Mouse (Mus musculus): ENCODE results near the gene Farsb. TPM values are rescaled to one million over a fixed set of nuclear protein-coding genes. Genes with fewer than 3 reads are reported as not detected.
A peak's percentile ranks its signal among the peaks of the same experiment; 100 is the strongest.
"Not testable (repeated sequence)": the region's sequence is repeated elsewhere in the genome, so short reads cannot be mapped to it uniquely, and the experiment has no call there.

The Farsb gene
- total RNA-seq, 2 experiments from 2014 or later, result 74.2 to 74.8 TPM

- intact Hi-C loops (cut with DNase I), result not testable (repeated sequence)
Measured at GRCm38 (mm10) chr1:78501856-78502255, 13.2 kb upstream of the Farsb start.

GRCm38 (mm10) chr1:78501036-78501435 lies 12.3 kb upstream of the Farsb start:
- intact Hi-C loops (cut with DNase I), result no loop called here

More at GRCm38 (mm10) chr1:78501856-78502255, 13.2 kb upstream of the Farsb start:
- DNase-seq (ENCODE audit: extremely low spot score in 1 of 2, low spot score in 2 of 2), result not testable (repeated sequence)

DNA sequence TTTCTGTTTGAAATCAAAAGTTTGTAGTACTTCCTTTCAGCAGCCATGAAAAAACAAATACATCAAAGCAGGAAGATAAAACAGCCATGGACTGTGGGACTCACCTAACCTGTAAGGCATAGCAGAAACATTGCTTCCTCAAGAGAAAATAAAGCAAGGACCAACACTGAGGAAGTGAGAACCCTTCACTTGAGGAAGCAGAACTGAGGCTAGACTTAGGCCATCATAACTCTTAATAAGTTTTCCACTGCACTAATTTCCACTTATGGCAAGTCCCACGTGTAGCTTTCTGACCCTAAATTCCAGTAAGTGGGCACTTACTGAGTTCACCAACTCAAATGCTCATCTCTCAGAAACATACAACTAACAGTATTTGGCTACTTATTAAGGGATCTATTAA lies 1.4 kb upstream of the Farsb start:
- DNase-seq (ENCODE audit: extremely low spot score in 1 of 2, low spot score in 2 of 2), result no peak
- intact Hi-C loops (cut with DNase I), result no loop called here

More at GRCm38 (mm10) chr1:78501036-78501435, 12.3 kb upstream of the Farsb start:
- DNase-seq (ENCODE audit: extremely low spot score in 1 of 2, low spot score in 2 of 2), result no peak

GRCm38 (mm10) chr1:78488427-78488751 lies 308 bp downstream of the Farsb start:
- intact Hi-C loops (cut with DNase I), result no loop called here
- DNase-seq (ENCODE audit: extremely low spot score in 1 of 2, low spot score in 2 of 2), result no peak

DNA sequence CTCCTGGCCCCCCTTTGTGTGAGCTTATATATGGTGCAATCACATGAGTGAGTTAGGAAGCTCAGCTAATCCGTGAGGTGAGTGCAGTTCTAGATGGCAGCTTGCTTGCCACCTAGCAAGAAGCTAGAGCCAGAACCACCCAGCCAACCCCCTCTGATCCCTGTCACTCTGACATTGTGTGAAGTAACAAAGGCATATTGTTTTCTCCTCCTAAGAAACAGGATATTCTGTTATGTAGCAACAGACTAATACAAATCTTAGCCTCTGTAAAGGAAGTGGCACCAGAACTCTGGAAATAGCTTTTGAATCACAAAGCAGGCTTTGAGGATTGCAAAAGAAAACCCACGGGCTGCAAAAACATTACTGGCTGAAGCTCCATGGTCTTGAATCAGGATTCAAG lies 4.3 kb downstream of the Farsb start:
- no peak for DNase-seq (ENCODE audit: extremely low spot score in 1 of 2, low spot score in 2 of 2)
- intact Hi-C loops (cut with DNase I), result no loop called here

- DNase-seq (ENCODE audit: extremely low spot score in 1 of 2, low spot score in 2 of 2), result no peak
- intact Hi-C loops (cut with DNase I), result no loop called here
Measured at GRCm38 (mm10) chr1:78483430-78483829, 5.3 kb downstream of the Farsb start.

DNA sequence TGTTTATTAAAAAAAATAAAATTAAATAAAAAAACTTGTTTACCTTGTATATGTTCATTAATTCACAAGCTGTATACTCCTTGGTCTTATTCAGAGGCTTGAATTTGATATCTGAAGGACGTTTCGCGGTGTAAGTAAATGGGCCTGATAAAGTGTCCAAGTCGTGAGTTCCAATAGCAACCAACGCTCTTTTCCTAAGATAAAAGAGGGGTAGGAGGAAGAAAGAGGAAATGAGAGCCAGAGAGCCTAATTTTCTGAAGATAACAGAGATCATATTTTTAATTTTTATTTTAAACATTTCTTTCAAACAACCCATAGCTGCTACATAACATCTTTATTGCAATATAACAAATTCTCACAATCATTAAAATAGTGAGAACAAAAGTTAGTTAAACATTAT lies 16.3 kb downstream of the Farsb start:
- no peak for DNase-seq (ENCODE audit: extremely low spot score in 1 of 2, low spot score in 2 of 2)
- intact Hi-C loops (cut with DNase I), result no loop called here

- intact Hi-C loops (cut with DNase I), result loop anchor here (2.0 to 10.0 kb wide), 3 partner anchors 240 to 510 kb away; no protein-coding TSS in a partner anchor
- peak; percentile 38 to 40 for DNase-seq (ENCODE audit: extremely low spot score in 1 of 2, low spot score in 2 of 2)
Measured at GRCm38 (mm10) chr1:78454659-78455058, 34.0 kb downstream of the Farsb start.

GRCm38 (mm10) chr1:78453886-78454285 lies 34.8 kb downstream of the Farsb start:
- DNase-seq (ENCODE audit: extremely low spot score in 1 of 2, low spot score in 2 of 2), result no peak
- intact Hi-C loops (cut with DNase I), result loop anchor here (2.0 to 10.0 kb wide), 3 partner anchors 239 to 509 kb away; no protein-coding TSS in a partner anchor

DNA sequence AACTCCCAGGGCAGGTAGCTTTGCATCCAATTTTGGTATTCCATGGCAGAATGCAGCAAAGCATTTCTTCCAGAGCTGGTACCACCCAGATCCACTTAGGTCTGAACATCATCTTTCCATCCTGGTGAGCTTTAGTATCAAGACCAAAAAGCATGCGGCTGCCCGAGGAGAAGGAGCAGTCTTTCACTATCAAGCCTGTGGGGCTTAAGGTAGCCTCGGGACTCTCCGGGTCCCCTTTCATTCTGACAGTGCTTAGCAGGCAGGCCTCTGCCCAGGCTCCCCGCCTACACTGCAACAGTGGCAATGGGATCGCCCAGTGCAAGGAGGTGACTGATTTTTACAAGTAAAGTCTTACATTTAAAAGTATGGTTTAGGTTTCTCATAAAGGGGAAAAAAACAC lies 36.2 kb downstream of the Farsb start:
- intact Hi-C loops (cut with DNase I), result loop anchor here (10.0 kb wide), 2 partner anchors 238 to 508 kb away; no protein-coding TSS in a partner anchor
- DNase-seq (ENCODE audit: extremely low spot score in 1 of 2, low spot score in 2 of 2), result no peak

DNA sequence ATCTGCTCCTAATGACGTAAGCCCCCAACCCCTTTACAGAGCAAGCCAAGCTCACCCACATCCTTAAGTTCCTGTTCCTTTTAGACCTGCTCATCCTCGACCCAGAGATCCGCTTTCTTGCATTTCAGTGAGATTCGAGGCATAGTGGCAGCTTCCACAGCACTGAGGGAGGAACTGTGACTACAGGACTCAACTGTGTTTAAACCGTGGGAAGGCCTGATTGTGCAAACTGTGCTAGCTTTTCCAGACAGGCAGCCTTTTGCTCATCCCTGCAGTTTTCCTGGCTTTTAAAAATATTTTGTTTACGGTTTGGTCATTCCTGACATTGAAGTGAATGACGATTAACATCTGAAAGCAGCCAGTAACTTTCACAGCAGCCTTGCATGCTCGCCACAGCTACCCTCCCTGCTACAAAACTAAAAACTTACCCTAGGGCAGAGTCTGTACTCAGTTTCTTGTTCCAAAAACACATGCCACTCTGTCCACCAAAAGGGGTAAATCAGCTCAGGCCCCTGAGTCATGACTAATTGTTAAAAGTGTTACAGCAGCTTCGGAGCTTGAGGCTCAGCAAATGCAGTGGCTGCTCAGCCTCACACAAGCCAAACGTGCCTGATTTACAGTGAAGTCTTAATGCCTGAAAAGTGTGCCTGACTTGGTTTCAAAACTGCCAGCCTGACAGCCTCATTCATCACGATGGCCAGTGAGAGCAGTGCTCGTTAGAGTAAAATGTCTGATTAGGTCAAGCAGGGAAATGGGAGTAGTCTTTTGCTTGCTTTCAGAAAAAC lies 37.4 kb downstream of the Farsb start:
- intact Hi-C loops (cut with DNase I), result loop anchor here (10.0 kb wide), 2 partner anchors 236 to 506 kb away; no protein-coding TSS in a partner anchor
- DNase-seq (ENCODE audit: extremely low spot score in 1 of 2, low spot score in 2 of 2), result no peak

GRCm38 (mm10) chr1:78448091-78448490 lies 40.6 kb downstream of the Farsb start:
- intact Hi-C loops (cut with DNase I), result no loop called here
- no peak for DNase-seq (ENCODE audit: extremely low spot score in 1 of 2, low spot score in 2 of 2)

- intact Hi-C loops (cut with DNase I), result no loop called here
- no peak for DNase-seq (ENCODE audit: extremely low spot score in 1 of 2, low spot score in 2 of 2)
Measured at GRCm38 (mm10) chr1:78446742-78447141, 42.0 kb downstream of the Farsb start.

GRCm38 (mm10) chr1:78446232-78446631 lies 42.5 kb downstream of the Farsb start:
- intact Hi-C loops (cut with DNase I), result no loop called here

GRCm38 (mm10) chr1:78443056-78443455 lies 45.6 kb downstream of the Farsb start:
- no peak for DNase-seq (ENCODE audit: extremely low spot score in 1 of 2, low spot score in 2 of 2)
- intact Hi-C loops (cut with DNase I), result no loop called here

More at GRCm38 (mm10) chr1:78446232-78446631, 42.5 kb downstream of the Farsb start:
- no peak for DNase-seq (ENCODE audit: extremely low spot score in 1 of 2, low spot score in 2 of 2)

DNA sequence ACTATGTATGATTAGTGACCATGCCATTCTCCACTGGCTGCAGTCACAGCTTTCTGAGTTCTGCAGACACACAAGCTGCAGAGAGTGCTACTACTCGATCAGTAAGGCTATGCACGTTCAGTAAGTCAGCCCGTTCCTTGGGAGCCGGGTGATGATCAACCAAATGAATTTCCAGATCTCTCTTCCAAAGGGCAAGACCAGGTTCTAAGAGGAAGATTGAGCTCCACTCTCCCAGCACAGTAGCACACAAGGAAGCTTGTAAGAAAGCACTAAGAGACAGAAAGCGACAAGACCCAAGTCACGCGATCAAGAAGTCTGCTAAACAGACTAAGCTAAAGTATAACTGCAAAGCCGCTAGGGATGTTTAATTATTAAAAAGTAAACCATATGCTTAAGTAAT lies 48.0 kb downstream of the Farsb start:
- intact Hi-C loops (cut with DNase I), result no loop called here
- DNase-seq (ENCODE audit: extremely low spot score in 1 of 2, low spot score in 2 of 2), result no peak

DNA sequence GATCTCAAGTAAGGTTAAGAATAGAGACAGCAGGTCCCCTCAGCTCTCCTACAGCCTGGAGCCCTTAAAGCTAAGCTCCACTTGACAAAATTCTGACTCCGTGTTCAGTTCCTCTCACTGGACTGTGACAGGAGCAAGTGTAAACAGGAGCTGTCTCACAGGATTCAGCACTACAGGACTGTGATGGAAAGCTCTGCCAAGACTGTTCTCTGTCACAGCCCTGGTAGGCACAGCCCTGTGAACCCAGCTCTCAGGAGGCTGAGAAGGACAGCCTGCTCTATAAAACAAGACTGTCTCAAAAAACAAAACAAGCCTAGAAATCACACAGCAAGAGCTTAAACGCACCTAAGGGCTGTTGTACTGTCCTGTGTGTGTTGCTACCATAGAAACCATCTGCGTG lies 51.5 kb downstream of the Farsb start:
- DNase-seq (ENCODE audit: extremely low spot score in 1 of 2, low spot score in 2 of 2), result no peak
- intact Hi-C loops (cut with DNase I), result no loop called here

- DNase-seq (ENCODE audit: extremely low spot score in 1 of 2, low spot score in 2 of 2), result no peak
- intact Hi-C loops (cut with DNase I), result no loop called here
Measured at GRCm38 (mm10) chr1:78436445-78436844, 52.3 kb downstream of the Farsb start.

- no peak for DNase-seq (ENCODE audit: extremely low spot score in 1 of 2, low spot score in 2 of 2)
- intact Hi-C loops (cut with DNase I), result no loop called here
Measured at GRCm38 (mm10) chr1:78435967-78436366, 52.7 kb downstream of the Farsb start.

GRCm38 (mm10) chr1:78433472-78433871 lies 55.2 kb downstream of the Farsb start:
- intact Hi-C loops (cut with DNase I), result no loop called here
- no peak for DNase-seq (ENCODE audit: extremely low spot score in 1 of 2, low spot score in 2 of 2)

DNA sequence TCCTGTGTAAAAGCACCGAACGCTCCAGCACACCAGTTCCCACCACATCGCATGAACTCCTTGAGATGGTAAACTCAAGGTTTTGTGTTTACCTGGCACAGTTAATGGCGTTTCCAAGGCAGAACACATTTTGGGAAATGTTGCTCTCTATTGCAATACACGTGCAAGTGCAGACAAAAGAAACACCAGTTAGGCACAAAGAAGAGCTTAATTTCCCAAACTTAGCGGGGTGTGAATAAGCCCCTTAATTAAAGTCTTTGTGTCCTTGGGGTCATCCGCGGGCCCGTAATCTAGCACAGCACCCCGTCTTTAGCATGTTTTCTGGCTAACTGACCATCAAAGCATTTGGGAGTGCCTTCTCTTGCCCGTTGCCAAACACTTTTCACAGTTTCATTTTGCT lies 59.8 kb downstream of the Farsb start:
- intact Hi-C loops (cut with DNase I), result no loop called here
- no peak for DNase-seq (ENCODE audit: extremely low spot score in 1 of 2, low spot score in 2 of 2)
